Mouse (Mus musculus) stomach, embryonic 14.5 days (tissue): Measurements from ENCODE around the gene Smpd3. TPM values are rescaled to one million over a fixed set of nuclear protein-coding genes. Genes with fewer than 3 reads are reported as not detected.

Source experiments
- ATAC-seq: fragments of 200-750 bp; cut with Nextera tagmentation; 2 replicates; pipeline ENCODE4 v1.8.0; 2017; ENCODE audit warnings: low read depth, moderate TSS enrichment; ENCODE audit not compliant: insufficient number of reproducible peaks, insufficient read depth, low FRiP score
- H3K27ac ChIP-seq: fragments of 300-500 bp; sonication (generic); 2 replicates; pipeline ENCODE4 v1.5.1; 2014; ENCODE audit warnings: mild to moderate bottlenecking, low read length, moderate library complexity, mixed read lengths
- H3K27me3 ChIP-seq: fragments of 300-500 bp; sonication (generic); 2 replicates; pipeline ENCODE4 v1.6.1; 2014; ENCODE audit warnings: low read length, control low read depth, mixed read lengths; ENCODE audit not compliant: control insufficient read depth, insufficient read depth
- H3K36me3 ChIP-seq: fragments of 300-500 bp; sonication (generic); 2 replicates; pipeline ENCODE4 v1.6.1; 2014; ENCODE audit warnings: mild to moderate bottlenecking, control low read depth, low read length, moderate library complexity, mixed read lengths; ENCODE audit not compliant: control insufficient read depth, insufficient read depth
- H3K4me1 ChIP-seq: fragments of 300-500 bp; sonication (generic); 2 replicates; pipeline ENCODE4 v1.6.1; 2014; ENCODE audit warnings: low read length, control low read depth, mixed read lengths; ENCODE audit not compliant: control insufficient read depth, insufficient read depth
- H3K4me2 ChIP-seq: fragments of 300-500 bp; sonication (generic); replicated peaks from 2 replicates; pipeline ENCODE4 v1.6.1; 2014; ENCODE audit warnings: low read depth, low read length, control low read depth
- H3K4me3 ChIP-seq: fragments of 300-500 bp; sonication (generic); 2 replicates; pipeline ENCODE4 v1.5.1; 2014; ENCODE audit warnings: low read depth, low read length, control low read depth
- H3K9ac ChIP-seq: fragments of 300-500 bp; sonication (generic); replicated peaks from 2 replicates; pipeline ENCODE4 v1.6.1; 2014; ENCODE audit warnings: low read depth, mild to moderate bottlenecking, control low read depth, low read length, moderate library complexity, mixed read lengths
- H3K9me3 ChIP-seq: fragments of 300-500 bp; sonication (generic); 2 replicates; pipeline ENCODE4 v1.6.1; 2016; ENCODE audit warnings: low read depth, low read length, control low read depth; ENCODE audit not compliant: control insufficient read depth
- WGBS: fragments of 180-500 bp; shearing (Covaris S2); extraction: QIAGEN DNeasy Blood & Tissue Kit; methylation state at CpG from one replicate; pipeline ENCODE4 v1.1.7; 2014; 5-methylcytosine and 5-hydroxymethylcytosine counted together
- polyA plus RNA-seq: library from polyadenylated mRNA; unstranded; fragments of >200 nt; fragmentation: Nextera tagmentation; extraction: Ambion mirVana; gene quantifications from 2 replicates; pipeline ENCODE4 v1.2.1, GENCODE M21; 2014

Smpd3 gene
- polyA plus RNA-seq, 1 experiment from 2014 or later, result 9.7 TPM

DNA sequence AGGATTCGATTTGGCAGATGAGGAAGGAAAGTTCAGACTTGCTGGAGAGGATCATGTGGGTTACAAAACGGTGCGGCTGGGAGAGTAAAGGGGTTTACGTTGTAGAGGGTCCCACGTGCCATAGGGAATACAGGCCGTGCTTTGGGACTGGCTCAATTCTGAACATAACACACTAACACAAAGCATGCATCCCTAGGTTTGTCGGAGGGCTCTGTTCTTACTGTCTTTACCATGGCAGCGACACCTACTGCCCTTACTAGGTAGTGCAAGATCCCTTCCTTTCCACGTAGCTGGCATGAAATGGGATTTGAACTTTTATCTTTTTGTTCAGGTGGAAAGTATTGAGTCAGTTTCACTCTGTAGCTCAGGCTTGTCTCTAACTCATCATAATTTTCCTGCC, 111.2 kb downstream of the Smpd3 start:
- WGBS, result 40% methylated on average over 9 of the region's 9 CpGs
- no peak for ATAC-seq

DNA sequence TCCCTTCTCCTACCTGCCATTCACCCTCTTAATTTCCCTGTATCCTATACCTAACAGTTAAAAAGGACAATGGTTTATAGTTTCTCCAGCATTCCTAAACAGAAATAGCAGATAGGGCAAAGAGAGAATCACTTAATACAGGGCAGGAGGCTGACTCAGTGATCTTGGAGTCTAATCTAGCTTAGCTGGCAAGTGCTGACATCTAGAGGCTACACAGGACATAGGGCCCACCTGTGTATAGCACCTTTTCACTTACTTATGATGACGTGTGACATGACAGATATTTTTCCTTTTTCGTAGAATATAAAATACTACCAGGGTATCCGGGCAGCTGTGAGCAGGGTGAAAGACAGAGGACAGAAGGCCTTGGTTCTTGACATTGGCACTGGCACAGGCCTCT, 118.2 kb downstream of the Smpd3 start:
- H3K4me1 ChIP-seq, result no peaks in the 10 kb centered on the region
- no peak overlapping the region for H3K4me2 ChIP-seq
- H3K9ac ChIP-seq, result no peak overlapping the region
- WGBS, result 85% methylated on average over 3 of the region's 3 CpGs
- no peaks in the 10 kb centered on the region for H3K9me3 ChIP-seq
- H3K27me3 ChIP-seq, result no peaks in the 10 kb centered on the region
- no peak overlapping the region for H3K27ac ChIP-seq
- H3K4me3 ChIP-seq, result no peak overlapping the region
- H3K36me3 ChIP-seq, result peaks cover 52% of the 10 kb centered on the region
- no peak for ATAC-seq

More for the DNA sequence above, 111.2 kb downstream of the Smpd3 start:
- Histone ChIP-seq H3K36me3 (peaks cover 32% of the 10 kb centered on the region), H3K4me2 (no peak overlapping the region), H3K27me3 (no peaks in the 10 kb centered on the region), H3K4me3 (no peak overlapping the region), H3K9ac (no peak overlapping the region), H3K9me3 (no peaks in the 10 kb centered on the region), H3K27ac (no peak overlapping the region), H3K4me1 (no peaks in the 10 kb centered on the region)

DNA sequence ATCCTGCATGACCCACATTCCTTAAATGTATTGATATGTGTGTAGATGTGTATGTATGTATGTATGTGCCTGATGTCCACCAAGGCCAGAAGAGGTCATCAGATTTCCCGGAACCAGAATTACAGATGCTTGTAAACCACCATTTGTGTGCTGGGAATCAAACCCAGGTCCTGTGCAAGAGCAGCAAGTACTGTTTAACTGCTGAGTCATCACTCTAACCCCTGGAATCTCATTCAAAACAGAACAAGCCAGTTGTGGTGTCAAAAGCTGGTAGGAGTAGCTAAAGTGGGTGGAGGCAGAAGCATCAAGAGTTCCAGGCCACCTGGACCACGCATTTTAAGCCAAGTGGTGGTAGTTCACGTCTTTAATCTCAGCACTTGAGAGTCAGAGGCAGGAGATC, 123.8 kb downstream of the Smpd3 start:
- no peak overlapping the region for H3K4me2 ChIP-seq
- H3K9ac ChIP-seq, result no peak overlapping the region
- peaks cover 4% of the 10 kb centered on the region; the same call in 1 of the 2 replicates for H3K4me1 ChIP-seq
- 92% methylated on average over 3 of the region's 3 CpGs for WGBS
- no peak for ATAC-seq
- peaks cover 49% of the 10 kb centered on the region for H3K36me3 ChIP-seq
- H3K4me3 ChIP-seq, result no peak overlapping the region
- H3K27me3 ChIP-seq, result no peaks in the 10 kb centered on the region
- H3K9me3 ChIP-seq, result no peaks in the 10 kb centered on the region
- no peak overlapping the region for H3K27ac ChIP-seq

DNA sequence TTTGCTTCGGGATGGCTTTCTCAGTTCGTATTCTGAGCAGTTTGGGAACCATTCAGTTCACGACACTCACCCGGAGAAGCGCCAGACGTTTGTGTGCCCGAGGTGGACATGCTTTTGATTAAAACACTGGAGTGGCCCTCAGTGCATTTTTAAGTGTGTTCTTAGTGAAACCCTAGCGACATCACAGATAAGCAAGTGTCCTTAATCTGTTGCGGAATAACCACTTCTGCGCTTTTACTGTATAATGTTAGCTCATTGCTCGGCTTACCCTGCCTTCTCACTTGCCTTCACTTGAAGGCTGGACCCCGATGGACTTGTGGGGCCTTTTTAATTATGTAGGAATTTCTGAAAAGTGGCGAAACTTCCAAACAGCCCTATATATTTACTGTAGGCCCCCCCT, 126.4 kb downstream of the Smpd3 start:
- H3K9me3 ChIP-seq, result no peaks in the 10 kb centered on the region
- H3K4me1 ChIP-seq, result peaks cover 4% of the 10 kb centered on the region; the same call in 1 of the 2 replicates
- peak overlapping the region; percentile 75 for H3K9ac ChIP-seq
- H3K27me3 ChIP-seq, result no peaks in the 10 kb centered on the region
- H3K27ac ChIP-seq, result peak overlapping the region; percentile 93
- H3K4me3 ChIP-seq, result peak overlapping the region; percentile 90
- ATAC-seq, result no peak
- peaks cover 42% of the 10 kb centered on the region for H3K36me3 ChIP-seq
- peak overlapping the region; percentile 64 for H3K4me2 ChIP-seq
- 3% methylated on average over 13 of the region's 13 CpGs for WGBS

DNA sequence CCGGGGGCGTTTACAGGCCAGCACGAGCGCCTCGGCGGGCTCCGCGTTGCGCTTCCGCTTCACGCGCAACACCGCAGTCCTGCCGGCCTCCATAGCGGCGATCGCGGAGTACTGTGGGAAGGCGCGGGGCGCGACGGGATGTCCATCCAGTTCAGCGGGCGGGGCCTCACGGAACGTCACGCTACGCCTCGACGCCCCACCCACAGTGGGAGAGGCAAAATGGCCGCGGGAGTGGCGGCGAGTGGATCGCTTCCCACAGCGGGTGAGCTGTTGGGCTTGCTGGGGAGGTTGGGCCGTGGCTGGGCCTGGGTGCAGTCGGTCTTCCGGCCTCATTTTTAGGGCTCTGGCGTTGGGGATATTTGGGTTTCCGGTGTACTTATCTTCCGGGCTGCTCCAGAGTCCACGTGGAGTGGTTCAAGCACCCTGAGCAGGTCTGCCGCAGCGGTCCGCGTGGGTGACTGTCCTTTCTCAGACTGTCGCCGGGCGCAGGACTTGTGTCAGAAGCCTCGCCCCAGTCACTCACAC, 126.9 kb downstream of the Smpd3 start, which contains the start of the genes Slc7a6os and Prmt7:
Slc7a6os (minus strand) TSS at position 115 of the 525 bp plus-strand sequence.
Prmt7 (plus strand) TSS at position 116 of the 525 bp plus-strand sequence.
- H3K4me3 ChIP-seq, result peak within 1 kb of the TSS; percentile 90
- H3K4me1 ChIP-seq, result peaks cover 4% of the 10 kb centered on the region; the same call in 1 of the 2 replicates
- peak within 1 kb of the TSS; percentile 67 for H3K4me2 ChIP-seq
- ATAC-seq, result peak; percentile 99
- peaks cover 36% of the 10 kb centered on the region for H3K36me3 ChIP-seq
- H3K9ac ChIP-seq, result peak within 1 kb of the TSS; percentile 75
- H3K9me3 ChIP-seq, result no peaks in the 10 kb centered on the region
- no peaks in the 10 kb centered on the region for H3K27me3 ChIP-seq
- under 1% methylated on average over 52 of the region's 52 CpGs for WGBS
- peak within 1 kb of the TSS; percentile 93 for H3K27ac ChIP-seq

DNA sequence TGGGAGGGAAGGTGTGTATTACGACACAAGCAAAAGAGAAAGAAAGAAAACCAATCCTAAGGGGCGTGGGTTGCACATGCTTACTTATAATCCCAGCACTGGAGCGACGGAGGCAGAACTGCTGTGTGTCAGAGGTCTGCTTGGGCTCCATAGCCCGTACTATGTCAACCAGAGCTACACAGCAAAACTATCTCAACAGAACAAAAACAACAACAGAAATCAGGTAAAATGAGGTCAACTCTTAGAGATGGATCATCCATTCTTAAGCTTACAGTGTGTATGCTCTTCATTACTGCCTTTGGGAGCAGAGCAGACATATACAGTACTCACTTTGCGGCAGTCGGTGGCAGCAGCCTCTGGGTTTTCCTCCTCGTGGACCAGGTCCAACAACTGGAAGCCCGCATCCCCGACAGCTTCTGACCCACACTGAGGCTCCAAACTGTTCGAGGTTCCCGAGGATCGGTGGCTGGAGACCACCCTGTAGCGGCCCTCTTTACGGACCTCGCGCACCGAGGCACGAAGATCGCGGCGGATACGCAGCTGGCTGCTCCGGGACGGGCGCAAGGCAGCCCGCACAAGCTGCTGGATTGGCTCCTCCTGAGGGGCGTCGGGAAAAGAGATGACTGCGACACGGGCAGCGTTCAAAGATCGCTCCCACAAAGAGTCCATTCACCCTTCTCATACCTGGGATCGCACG, 127.6 kb downstream of the Smpd3 start:
- Histone ChIP-seq H3K9ac (peak overlapping the region; percentile 75), H3K4me1 (peaks cover 4% of the 10 kb centered on the region; the same call in 1 of the 2 replicates), H3K36me3 (peaks cover 35% of the 10 kb centered on the region; the same call in 1 of the 2 replicates), H3K27me3 (no peaks in the 10 kb centered on the region), H3K27ac (peak overlapping the region; percentile 93), H3K4me2 (peak overlapping the region; percentile 67), H3K4me3 (peak overlapping the region; percentile 90), H3K9me3 (no peaks in the 10 kb centered on the region)
- under 1% methylated on average over 35 of the region's 35 CpGs for WGBS
- peak; percentile 63 for ATAC-seq

Other genes starting within 250 kb of the Smpd3 start
- gene Esrp2, start 201.0 kb downstream of the Smpd3 start, polyA plus RNA-seq, result 30.0 and 35.4 TPM in 2 replicates
- gene Pla2g15, start 187.6 kb downstream of the Smpd3 start, polyA plus RNA-seq, result 3.9 and 4.0 TPM in 2 replicates
- 60.4 and 65.6 TPM in 2 replicates for gene Slc7a6, start 169.1 kb downstream of the Smpd3 start, polyA plus RNA-seq
- 35.4 and 36.6 TPM in 2 replicates for gene Slc7a6os, start 127.1 kb downstream of the Smpd3 start, polyA plus RNA-seq
- 46.2 and 47.2 TPM in 2 replicates for gene Prmt7, start 127.1 kb downstream of the Smpd3 start, polyA plus RNA-seq
- gene Zfp90, start 77.3 kb upstream of the Smpd3 start, polyA plus RNA-seq, result 23.8 and 25.4 TPM in 2 replicates
- not detected in 2 replicates for gene 6030452D12Rik, start 162.5 kb upstream of the Smpd3 start, polyA plus RNA-seq
- 18.1 and 18.4 TPM in 2 replicates for gene Cdh3, start 172.9 kb upstream of the Smpd3 start, polyA plus RNA-seq
- gene Gm10073, start 235.5 kb upstream of the Smpd3 start, polyA plus RNA-seq, result 10.0 and 14.0 TPM in 2 replicates